Mouse (Mus musculus): ENCODE data around the gene H6pd.

- TF ChIP-seq CTCF (conservative IDR thresholded peaks at IDR 0.05; ENCODE audit: low read length) (no peak), POU5F1 (IDR thresholded peaks at IDR 0.05; ENCODE audit: borderline replicate concordance, low read length) (no peak), NANOG (IDR thresholded peaks at IDR 0.05; ENCODE audit: borderline replicate concordance, low read length) (no peak)
Observed at GRCm38 (mm10) chr4:150006991-150007390, 1.8 kb downstream of the H6pd start.

Measured in E14TG2a.4 (cell line).